ENCODE assay signal across 19 mouse cellular contexts in the genomic region with DNA sequence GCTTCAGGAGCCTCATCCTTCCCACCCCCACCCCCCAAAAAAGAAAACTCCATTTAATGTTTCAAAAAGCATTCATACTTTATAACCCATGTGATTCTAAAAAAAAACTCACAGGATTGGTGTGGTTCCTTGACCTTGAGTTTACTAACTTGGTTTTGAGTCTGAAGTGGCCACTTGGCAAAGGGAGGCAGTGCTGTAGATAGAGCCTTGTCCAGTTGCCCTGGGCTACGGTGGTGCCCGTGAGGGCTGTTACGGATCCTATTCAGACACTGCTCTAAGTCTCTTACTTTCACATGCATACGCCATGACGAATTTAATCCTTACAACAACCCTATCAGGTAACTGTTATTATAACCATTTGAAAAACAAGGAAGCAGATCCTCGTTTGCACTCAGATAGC.
"Had no signal": no experiment of that assay in that cellular context is flagged by ENCODE, and none has a peak within 500 bp of the region (broad histone marks: within the 10 kb centered on the region; RNA-seq: fewer than 3 reads in every experiment).

No protein-coding gene starts in this region.

- H3K4me3 ChIP-seq: heart, embryonic 13.5 days; heart, embryonic 15.5 days; hindbrain, embryonic 13.5 days; hindbrain, embryonic 15.5 days; kidney, embryonic 15.5 days; limb, embryonic 13.5 days; limb, embryonic 15.5 days had no signal

- H3K27ac ChIP-seq: heart, embryonic 13.5 days; heart, embryonic 15.5 days; hindbrain, embryonic 13.5 days; hindbrain, embryonic 15.5 days; hindbrain, postnatal 0 days; kidney, embryonic 15.5 days; kidney, postnatal 0 days; limb, embryonic 13.5 days; limb, embryonic 15.5 days had no signal

- DNase-seq: gastrocnemius, postnatal 14 days; gastrocnemius, postnatal 36 days; heart, postnatal 14 days; heart, postnatal 36 days; kidney, adult 11 months; kidney, adult 2 months; kidney, postnatal 14 days; layer of hippocampus, adult 9-11 months; layer of hippocampus, postnatal 36 days; left cerebral cortex, postnatal 4 days had no signal
